Mouse (Mus musculus): ENCODE results near the gene Gm20388. TPM values are rescaled to one million over a fixed set of nuclear protein-coding genes. Genes with fewer than 3 reads are reported as not detected.

Gm20388 gene
- total RNA-seq, 2 experiments from 2014 or later = 4.4 to 7.8 TPM

DNA sequence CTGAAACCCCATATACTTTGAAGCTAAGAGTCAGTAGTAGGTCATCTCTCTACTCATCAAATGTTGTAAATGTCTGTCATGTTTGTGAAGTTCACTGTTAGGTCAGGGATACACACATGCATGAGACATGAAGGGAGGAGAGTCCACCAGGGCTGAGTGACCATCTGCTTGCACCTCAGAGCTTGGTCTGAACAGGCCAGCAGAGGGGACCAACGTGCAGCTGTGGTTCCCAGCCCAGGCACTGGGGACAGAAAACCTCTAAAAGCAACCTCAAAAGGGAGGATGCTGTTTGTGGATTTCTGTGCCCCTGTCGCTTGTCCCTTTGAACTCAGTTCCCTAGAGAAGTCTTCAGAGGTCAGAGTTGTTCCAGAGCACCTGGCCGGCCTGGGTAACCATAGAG is 2534.6 kb downstream of the Gm20388 start:
- no peak for DNase-seq (ENCODE audit: low spot score in 2 of 2)

- no peak for DNase-seq (ENCODE audit: low spot score in 2 of 2)
Measured at GRCm38 (mm10) chr8:122451161-122451703, 2540.6 kb downstream of the Gm20388 start.

- DNase-seq (ENCODE audit: low spot score in 2 of 2) = no peak
Measured at GRCm38 (mm10) chr8:122452154-122452553, 2541.5 kb downstream of the Gm20388 start.

- DNase-seq (ENCODE audit: low spot score in 2 of 2) = no peak
Measured at GRCm38 (mm10) chr8:122454409-122454808, 2543.8 kb downstream of the Gm20388 start.

- DNase-seq (ENCODE audit: low spot score in 2 of 2) = no peak
Measured at GRCm38 (mm10) chr8:122457171-122457570, 2546.5 kb downstream of the Gm20388 start.

- DNase-seq (ENCODE audit: low spot score in 2 of 2) = no peak
Measured at GRCm38 (mm10) chr8:122459218-122459900, 2548.7 kb downstream of the Gm20388 start.

GRCm38 (mm10) chr8:122459990-122460389 is 2549.3 kb downstream of the Gm20388 start:
- DNase-seq (ENCODE audit: low spot score in 2 of 2) = no peak

- DNase-seq (ENCODE audit: low spot score in 2 of 2) = peak in 1 of 2 experiments; percentile 44
Measured at GRCm38 (mm10) chr8:122460524-122461472, 2550.2 kb downstream of the Gm20388 start, which contains the start of gene Snai3. Gene Snai3 (minus strand): TSS chr8:122460733.

DNA sequence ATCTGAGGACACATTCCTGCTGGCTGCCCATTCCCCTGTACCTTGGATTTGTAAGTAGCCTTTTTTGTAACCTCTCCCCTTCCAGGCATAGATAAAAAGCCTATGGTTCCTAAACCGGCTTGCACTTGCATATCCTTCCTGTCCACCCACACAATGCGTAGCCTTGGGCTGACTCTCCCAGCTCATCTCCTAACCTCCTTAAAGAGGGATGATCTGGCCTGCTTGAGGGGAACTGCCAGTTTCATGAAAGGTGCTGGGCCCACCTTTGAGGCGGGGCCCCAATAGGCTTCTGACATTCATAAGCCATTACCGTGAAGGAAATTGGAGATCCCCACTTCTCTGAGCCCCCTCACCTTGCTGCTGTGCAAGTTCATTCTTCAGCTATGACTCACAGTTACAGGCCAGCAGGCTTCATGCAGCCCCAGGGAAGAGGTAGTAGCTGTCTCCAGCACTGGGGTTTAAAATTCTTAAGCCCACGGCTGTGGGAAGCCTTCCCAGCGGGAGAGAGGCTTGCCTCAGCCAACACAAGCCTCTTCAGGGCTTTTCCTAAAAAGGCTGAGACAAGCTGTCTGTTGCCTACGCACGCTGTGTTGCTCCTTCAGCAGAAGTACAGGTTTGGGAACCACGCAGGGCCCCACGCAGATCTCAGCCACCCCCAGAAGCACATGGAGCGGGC is 2551.0 kb downstream of the Gm20388 start:
- peak; percentile 74 to 85 for DNase-seq (ENCODE audit: low spot score in 2 of 2)

DNA sequence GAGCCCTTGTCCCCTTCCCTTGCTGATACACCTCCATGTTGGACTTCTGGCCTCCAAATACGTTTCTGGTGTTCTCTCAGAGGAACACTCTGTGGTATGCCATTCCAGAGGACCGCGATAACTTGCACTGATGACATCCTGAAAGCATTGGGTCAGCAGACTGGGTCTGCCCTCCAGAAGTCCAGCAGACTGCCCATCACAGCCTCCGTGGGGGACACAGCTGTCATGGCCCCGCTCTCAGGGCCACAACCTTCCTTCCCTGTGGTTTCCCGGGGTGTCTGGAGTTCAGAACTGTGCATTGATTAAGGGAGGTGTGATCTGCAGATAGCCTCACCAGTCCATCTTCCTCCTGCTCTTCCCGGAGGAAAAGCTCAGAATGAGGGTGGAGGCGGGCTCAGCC is 2551.9 kb downstream of the Gm20388 start:
- DNase-seq (ENCODE audit: low spot score in 2 of 2) = no peak

DNA sequence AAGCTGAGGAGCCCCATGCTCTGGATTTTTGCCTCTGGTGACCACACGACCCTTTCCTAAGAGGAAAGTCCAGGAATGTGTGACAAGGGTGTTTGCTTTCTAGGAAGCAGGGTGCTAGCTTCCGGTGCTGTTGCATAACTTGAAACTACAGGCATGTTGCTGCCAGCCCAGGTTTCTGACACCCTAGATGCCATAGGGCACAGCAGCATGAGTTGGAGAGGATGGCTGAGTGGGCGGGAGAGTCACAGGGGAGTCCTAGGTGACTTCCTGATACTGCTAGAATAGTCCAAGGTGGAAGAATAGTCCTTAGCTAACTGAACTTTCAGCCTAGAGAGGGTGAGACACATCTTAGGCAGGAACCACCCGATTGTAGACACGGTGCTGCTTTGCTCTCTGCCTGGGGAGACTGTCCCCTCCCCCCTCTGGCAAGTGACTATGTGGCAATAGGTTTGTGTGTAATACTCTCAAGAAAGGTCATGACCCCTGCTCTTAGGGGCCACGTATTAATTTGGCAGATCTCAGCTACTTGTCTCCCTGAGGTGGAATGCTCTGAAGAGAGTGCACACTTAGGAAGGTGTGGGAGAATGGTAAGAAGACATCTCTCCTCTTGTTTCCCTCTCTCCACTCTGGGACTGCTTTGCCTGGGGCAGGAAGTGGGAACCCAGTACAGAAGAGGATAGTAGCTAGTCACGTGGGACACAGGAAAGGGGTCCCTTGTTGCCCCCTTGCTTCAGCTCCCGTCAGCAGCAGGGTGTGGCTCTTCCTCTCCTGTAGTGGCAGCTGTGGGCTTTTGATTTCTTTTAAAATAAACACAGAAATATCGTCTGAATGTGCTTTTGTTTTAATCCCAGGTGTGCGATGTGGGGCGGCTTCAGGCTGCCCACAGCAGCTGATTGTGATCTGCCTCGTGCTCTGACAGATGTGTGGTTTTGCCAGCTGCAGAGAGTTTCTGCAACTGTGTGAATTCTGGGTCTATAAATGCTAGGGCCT is 2553.3 kb downstream of the Gm20388 start:
- DNase-seq (ENCODE audit: low spot score in 2 of 2) = no peak

DNA sequence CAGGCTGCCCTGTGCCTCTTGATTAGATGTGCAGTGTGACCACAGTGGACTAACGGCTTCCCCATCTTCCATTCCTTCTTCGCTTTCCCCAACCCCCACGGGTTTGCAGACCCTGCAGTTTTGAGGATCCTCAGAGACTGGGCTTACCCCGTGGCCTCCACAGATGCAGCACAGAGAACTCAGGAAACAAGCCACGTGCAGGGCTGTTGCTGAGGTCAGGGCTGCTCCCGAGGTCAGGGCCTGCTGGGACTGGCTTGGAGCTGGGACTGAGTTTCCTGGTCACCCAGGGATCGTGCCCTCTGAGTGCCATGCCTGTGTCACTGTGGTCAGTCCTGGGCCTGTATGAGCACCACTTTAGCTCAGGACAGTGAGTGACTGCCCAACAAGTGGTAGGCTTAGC is 2554.3 kb downstream of the Gm20388 start:
- no peak for DNase-seq (ENCODE audit: low spot score in 2 of 2)

DNA sequence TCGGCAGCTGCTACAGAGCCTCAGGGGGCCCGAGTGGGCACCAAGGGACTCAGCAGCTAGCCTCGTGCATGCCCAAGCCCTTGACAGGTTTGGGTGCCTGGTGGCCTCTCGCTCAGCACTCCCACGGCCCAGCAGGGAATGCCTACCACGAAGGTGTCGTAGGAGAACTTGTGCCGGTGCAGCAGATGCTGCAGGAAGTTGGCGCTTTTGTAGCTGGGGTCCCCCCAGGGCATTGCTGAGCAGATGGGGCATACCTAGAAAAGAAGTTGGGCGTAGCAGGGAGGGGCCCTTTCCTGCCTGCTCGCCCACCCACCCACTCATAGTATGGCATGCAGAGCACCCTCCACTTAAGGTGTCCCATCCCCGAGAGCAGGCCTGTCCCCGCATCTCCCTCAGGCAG is 2557.2 kb downstream of the Gm20388 start:
- peak in 1 of 2 experiments; percentile 20 for DNase-seq (ENCODE audit: low spot score in 2 of 2)

GRCm38 (mm10) chr8:122469407-122469806 is 2558.8 kb downstream of the Gm20388 start:
- DNase-seq (ENCODE audit: low spot score in 2 of 2) = no peak

DNA sequence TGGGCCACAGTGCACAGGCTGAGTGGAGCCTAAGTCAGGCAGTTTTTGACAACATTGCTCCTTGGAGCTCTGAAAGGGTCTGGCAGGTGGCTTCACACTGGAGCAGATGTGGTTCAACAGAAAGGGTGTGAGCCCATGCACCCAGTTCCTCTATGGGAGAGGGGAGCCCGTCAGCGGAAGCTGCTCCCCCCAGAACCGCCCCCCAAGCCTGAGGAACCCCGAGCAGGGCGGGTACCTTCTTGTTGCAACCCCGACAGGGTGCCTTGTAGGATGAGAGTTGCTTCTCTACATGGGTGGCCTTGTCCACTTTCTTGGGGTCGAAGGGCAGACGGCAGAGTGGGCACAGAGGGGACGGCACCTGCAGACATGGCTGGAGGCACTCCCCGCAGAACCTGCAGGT is 2559.3 kb downstream of the Gm20388 start:
- DNase-seq (ENCODE audit: low spot score in 2 of 2) = no peak

DNA sequence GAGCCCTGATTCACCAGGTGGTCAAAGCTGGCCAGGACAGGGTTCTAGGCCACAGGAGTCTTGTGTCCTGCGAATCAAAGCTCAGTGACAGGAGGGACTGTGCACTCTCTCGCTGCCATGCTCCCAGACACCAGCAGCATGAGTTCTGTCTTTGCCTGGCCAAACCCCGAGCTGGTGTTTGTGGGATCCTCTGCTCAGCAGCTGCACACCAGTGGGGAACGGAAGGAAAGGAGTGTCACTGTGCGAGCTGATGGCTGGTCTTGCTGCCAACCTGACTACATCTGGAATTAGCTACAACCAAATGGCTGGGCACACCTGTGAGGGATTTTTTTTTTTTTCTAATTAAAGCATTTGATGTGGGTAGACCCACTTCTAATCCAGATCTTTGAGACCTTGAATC is 2560.1 kb downstream of the Gm20388 start:
- DNase-seq (ENCODE audit: low spot score in 2 of 2) = no peak

DNA sequence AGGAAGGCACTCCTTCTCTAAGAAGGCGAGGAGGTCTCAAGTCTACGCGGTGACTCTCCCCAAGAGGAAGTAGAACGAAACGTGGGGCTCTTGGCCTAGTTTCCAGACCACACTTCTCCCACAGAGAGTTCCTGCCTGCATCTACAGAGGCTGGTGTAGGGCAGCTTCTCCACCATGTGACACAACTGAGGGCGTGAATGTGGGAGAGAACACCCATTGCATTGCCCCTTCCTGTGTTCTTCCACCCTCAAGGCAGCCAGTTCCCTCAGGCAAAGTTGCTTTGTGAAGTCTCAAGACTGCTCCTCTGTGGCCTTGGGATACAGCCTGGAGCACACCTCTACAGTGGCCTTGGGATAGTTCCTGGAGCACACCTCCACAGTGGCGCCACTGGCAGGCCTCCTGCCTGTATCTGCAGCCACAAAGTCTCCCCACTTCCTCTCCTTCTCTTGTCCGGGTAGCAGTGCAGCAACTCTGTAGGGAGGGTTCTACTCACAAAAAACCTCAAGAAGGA is 2563.3 kb downstream of the Gm20388 start:
- DNase-seq (ENCODE audit: low spot score in 2 of 2) = no peak

DNA sequence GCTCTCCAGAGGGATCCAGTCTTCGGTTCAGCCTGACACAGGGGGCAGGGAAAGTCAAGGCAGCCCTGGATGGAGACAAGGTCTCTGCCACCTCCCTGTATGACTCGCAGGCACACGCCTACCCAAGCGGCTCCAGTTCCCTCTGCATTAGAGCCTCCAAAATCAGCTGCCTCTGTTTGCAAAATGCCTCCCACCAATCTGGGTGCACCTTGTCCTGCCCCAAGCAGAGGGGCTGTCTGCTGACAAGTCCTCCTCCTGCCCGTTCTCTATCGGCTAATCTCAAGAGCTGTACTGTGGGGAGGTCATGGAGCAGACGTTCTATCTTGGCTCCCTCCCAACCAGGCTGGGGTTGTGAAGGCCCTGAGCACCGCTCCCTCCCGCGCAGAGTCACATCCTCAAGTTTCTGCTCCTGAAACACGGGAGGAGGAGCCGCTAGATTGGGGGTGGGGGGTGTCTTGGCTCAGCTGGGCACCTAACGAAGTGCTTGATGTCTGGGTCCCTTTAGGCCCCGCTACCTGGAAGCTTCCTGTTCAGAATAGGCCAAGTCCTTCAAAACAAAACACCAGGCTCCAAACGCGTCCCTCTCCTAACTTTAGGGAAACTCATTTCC is 2564.4 kb downstream of the Gm20388 start:
- DNase-seq (ENCODE audit: low spot score in 2 of 2) = peak; percentile 18 to 45

DNA sequence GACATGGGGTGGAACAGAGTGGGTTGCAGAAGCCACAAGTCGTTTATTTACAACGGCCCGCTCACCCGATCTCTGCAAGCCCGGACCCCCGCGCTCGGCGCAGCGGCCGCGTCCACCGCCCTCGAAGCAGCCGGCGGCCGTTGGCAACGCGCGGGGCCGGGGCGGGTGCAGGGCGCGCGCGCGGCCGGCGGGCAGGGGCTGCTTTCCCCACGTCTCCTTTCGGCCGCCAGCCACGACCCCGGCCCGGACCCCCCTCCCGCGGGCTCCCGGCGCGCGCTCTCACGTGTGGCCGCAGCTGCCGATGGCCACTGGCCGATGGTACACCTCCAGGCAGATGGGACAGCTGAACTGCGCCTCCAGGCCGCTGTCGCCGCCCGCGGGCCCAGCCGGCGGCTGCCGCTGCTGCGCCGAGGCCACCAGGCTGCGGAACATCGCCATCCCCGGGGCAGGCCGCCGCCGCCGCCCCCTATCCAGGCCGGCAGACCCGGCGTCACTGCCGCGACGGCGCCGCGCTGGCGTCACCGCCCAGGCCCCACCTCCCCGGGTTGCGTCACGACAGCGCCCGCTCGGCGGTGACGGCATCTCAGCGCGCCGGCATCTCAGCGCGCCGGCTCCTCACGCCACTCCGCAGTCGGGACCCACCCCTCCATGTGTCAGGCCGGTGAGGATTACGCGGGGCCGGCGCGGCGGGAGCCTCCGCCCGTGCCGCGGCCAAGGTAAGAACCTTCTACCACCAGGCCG is 2565.1 kb downstream of the Gm20388 start, which contains the start of the genes Rnf166 and Ctu2:
TSS of gene Rnf166 (minus strand) at position 485 of the 741 bp plus-strand sequence.
TSS of gene Ctu2 (plus strand) at position 564 of the 741 bp plus-strand sequence.
- DNase-seq (ENCODE audit: low spot score in 2 of 2) = peak; percentile 92 to 95
